Mouse (Mus musculus): ENCODE measurements around the gene Hoxa2.

Hoxa2 gene

DNA sequence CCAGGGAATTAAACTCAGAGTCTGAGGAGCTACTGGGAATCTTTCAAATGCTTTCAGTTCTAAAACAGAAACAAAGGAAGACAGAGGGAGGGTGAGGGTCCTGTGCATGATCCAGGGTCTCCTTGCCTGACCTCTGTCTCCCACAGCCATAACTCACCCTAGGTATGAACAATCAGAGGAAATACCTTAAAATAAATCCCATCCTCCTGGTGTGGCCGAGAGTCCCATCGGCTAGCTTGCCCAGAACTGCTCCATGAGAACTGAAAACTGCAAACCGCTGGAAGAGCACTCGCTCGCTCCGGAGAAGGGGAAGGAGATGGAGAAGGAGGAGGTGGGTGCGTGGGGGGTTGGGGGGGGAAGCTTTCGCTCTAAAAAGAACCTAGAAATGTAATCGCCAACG, 15.1 kb upstream of the Hoxa2 start:
- no peak for DNase-seq (ENCODE audit: low spot score)

DNA sequence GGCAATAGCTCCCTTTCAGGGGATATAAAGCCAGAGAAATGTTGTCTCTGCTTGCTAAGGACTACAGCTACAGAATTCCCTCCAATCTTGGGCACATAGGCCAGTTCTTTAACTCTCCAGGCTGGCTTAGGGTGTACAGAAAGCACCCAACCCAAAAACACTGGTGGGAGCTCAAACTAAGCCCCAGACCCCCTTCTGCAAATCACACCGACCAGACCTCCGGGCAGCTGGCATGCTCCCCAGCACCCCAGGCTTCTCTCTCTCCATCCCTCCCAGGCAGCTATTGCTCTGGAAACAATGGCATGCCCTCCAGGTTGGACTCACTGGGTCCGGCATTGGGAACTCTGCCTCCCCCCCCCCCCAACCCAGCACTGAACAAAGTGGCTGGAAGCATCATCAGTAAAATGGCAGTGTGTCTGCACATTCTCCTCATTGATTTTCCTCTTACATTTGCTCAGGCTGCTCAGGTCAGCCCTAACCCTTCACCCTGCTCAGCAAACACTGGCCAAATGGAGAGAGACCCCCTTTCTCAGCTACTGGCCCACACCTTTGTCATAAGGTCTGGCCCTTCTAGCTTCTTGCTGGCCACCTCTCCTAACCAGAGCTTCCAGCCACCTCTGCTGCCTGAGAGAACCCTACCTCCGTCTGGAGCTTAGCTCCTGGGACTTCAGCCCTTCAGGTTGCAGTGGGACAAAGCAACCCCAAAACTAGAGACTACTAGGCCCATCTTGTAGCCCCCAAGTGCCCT, 14.5 kb upstream of the Hoxa2 start:
- DNase-seq (ENCODE audit: low spot score), result no peak

DNA sequence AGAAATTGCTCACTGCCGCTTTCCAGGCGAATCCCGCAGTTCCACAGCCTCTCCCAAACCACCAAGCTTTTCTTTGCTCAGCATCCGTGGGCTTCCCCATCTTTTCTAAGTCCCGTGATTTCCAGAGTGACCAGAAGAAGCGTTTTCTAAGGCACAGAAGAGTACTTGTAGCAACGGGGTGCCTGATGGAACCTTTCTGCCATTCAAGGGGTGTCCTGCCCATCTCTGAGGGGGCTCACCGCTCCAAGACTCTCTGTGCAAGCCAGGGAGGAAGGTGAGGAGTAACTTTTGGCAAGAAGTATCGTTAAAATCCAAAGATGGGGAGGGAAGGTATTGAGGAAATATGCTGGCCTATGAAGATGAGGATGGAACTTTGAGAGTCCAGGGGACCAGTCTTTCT, 13.2 kb upstream of the Hoxa2 start:
- no peak for DNase-seq (ENCODE audit: low spot score)

DNA sequence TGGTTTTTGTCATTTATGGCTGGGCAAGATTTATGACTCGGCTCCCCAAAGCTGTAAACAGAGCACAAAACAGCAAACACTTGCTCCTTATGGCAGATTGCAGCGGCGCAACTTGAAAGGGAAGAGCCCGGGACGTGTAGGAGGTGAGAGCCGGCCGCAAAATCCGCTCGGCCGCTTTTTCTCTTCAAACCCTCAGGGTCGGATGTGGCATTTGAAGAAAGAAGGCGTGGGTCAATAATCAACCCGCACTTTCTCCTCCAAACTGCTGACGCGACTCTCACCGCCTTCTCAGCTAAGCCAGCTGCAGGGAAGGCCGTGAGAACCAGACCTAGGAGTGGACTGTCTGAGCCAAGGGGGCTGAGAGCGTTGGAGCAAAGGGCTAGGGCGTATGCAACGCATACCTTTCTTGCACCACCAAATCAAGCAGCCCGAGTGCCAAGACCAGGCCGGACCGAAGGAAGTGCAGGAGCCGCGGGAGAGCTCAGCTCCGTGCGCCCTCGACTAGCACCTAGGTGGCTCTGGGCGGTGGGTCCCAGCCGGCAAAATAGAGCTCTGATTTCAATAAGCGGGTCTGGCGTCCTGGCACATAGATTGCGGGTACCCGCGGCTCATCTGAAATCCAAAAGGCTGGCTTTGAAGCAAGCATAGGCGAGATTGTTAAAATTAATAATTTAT, 12.6 kb upstream of the Hoxa2 start, which contains the start of gene 5730596B20Rik:
TSS of gene 5730596B20Rik (plus strand) at position 438 of the 675 bp plus-strand sequence.
- DNase-seq (ENCODE audit: low spot score), result no peak

DNA sequence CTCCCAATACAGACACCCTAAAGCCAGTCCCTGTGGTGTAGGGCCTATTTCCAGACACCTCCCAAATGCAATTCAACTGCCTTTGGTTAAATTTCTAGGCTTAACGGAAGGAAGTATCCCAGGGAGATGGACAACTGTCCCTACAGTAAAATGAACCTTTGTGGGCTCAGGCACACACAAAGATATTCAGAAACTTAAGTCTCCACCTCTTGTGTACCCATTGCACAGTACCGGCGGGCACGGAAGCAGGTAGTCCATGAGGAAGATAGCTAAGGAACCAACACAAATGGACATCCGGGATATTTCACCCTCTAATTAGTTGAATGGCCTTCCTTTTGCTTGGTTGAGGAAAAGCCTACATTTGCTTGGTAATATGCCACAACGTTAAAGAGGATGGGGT, 11.8 kb upstream of the Hoxa2 start:
- no peak for DNase-seq (ENCODE audit: low spot score)

DNA sequence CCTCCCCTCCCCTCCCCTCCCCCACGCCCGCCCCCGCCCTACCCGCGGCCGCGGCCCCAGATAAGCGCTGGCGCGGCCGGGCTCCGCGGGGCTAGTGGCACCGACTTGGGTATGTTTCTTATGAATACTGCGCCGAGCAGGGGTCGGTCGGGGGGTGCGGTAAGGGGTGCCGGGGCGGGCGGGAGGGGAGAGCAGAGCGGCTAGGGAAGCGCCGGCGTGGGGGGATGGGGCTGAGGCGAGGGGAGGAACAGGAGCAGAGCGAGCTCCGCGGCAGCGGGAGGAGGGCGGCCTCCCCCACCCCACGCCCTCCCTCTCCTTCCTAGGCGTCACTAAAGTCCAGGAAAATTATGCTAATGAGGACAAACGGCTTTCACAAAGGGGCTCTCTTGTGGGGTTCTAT, 11.2 kb upstream of the Hoxa2 start:
- DNase-seq (ENCODE audit: low spot score), result no peak

DNA sequence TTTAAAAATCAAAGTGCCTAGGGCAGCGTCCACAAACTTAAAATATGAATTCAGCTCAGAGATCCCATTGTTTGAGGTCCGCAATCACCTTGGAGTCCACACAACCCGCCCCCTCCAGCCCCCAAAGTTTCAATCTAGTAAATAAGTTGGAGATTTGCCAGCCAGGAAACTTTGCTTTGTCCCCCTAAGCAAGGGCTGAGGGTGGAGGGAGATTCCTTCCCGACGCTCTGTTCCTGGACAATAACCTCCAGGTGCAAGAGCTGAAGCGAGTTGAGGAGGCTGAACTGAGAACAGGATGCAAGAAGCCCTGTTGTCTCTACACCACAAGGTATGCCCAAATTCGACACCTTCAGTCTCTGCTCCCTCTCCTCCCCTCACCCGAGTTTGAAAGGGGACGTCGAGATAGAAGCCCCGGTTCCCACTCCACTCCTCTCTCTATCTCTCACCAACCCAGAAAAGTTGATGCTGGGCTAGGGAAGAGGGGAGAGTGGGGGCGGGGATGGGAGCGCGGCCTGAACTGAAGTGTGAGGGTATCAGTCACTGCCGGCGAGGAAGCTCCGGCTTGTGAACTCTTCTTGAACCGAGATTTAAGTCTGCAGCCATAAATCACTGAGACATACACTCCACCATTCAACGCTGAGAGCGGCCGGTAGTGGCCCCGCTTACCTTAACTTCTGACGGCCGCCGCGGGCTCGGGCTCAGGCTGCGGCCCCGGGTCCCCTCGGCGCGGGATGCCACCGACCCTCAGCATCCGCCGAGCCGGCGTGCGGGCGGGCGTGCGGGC, 10.5 kb upstream of the Hoxa2 start:
- no peak for DNase-seq (ENCODE audit: low spot score)

DNA sequence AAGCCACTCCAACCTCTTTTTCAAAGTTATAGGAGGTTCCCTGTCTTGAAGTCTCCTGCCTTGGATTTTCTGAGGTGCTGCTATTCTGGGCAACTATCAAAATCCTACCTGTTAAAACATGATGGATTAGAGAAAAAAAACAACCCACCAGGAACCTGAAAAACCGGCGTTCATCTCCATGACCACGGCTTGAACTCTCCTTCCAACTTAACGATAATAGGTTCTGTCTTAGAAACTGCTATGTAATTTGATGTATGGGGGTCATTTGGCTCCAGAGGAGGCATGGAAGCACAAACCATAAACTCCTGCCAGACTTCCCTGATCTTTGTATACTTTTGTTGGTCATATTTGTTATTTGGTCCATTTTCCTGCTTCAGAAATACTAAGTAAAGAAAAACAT, 9.0 kb upstream of the Hoxa2 start:
- no peak for DNase-seq (ENCODE audit: low spot score)

DNA sequence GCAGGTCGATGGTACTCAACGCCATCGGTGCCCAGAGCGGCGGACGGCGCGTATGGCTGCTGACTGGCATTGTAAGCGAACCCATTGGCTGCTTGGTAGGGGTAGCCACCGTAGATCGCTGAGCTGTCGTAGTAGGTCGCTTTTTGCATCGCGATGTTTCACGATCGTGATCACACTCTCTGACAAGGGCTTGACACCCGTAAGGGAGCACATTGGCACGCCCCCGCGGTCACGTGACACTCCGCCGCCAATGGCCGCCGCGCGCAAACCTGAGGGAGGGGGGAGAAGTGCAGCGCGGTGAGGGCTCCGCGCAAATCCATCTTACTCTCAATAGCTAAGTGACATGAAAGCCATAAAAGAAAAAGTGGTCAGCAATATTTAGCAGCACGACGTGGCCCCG, 7.9 kb upstream of the Hoxa2 start:
- DNase-seq (ENCODE audit: low spot score), result no peak

DNA sequence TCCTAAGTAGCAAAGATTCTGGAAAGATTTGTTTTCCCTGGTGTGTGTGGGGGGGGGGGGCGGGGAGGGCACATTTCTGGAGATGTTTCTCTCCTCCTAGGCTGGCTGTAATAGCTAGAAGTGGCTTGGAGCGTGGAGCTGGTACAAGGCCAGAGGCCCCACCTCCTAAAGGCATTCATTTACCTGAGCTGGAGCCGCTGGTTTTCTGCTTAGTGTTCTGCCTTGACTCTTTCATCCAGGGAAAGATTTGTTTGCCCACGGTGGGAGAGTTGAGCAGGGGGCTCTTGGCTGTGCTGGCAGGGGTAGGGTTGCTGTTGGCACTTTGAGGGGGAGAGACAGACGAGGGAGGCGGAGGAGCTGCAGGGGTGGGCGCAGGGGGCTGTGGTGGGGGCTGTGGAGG, 7.3 kb upstream of the Hoxa2 start:
- DNase-seq (ENCODE audit: low spot score), result no peak

DNA sequence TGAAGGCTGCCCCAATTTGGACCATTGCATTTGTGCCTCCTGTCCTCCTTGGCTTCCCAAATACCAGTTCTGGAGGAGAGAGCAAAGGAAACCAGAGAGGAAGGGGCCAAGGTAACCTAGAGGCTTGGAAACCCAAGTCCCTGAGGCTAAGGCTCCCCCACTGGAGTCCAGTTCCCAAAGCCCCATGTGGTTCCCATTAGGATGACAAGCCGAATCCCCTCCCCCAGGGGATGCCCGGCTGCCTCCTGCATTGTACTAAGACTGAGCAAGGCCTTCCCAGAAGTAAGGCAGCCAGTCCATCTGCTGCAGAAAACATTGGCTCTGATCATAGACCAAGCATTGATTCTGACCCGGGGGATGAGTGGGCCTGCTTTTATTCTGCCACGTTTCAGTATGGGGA, 6.7 kb upstream of the Hoxa2 start:
- no peak for DNase-seq (ENCODE audit: low spot score)

DNA sequence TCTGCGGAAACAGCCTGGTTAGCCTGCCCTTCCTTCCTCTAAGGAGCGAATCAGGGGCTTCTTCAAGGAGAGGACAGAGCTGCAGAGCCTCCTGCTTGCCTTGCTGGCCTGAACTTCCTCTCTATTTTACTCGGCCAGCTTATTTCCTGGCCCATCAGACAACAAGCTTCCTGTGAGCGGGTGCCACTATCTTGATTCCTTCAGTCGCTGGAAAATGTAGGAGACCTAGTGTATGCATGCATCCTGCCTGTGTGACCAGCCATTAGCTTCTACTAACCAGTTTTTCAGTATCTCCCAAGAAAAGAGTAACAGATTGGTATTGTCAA, 6.2 kb upstream of the Hoxa2 start:
- DNase-seq (ENCODE audit: low spot score), result no peak

DNA sequence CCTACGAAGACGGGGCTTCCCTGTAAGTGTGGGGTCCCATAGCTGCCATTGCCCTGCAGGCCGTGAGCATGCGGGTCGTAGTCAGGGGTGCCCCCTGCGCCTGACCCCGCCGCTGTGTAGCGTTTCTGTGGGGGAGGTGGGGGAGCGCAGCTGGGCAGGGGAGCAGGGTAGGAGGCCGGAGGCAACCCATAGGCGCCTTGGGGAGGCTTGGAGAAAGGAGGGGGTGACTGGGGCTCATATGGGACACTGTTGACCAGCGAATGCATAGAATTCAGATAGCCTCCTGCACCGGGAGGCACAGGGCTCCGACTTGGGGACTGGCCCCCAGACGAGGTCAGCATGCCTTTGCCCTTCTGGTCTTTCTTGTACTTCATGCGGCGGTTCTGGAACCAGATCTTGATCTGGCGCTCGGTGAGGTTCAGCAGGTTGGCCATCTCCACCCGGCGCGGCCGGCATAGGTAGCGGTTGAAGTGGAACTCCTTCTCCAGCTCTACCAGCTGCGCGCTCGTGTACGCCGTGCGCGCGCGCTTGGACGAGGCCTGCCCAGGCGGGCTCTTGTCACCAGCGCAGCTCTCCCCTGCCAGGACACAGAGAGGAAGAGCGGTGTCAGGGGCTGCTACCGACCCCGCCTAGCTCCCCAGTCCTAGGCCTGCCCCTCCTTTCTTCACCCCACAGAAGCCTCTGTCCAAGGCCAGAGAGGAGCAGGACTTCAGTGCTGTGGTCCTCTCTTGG, 5.7 kb upstream of the Hoxa2 start:
- no peak for DNase-seq (ENCODE audit: low spot score)

DNA sequence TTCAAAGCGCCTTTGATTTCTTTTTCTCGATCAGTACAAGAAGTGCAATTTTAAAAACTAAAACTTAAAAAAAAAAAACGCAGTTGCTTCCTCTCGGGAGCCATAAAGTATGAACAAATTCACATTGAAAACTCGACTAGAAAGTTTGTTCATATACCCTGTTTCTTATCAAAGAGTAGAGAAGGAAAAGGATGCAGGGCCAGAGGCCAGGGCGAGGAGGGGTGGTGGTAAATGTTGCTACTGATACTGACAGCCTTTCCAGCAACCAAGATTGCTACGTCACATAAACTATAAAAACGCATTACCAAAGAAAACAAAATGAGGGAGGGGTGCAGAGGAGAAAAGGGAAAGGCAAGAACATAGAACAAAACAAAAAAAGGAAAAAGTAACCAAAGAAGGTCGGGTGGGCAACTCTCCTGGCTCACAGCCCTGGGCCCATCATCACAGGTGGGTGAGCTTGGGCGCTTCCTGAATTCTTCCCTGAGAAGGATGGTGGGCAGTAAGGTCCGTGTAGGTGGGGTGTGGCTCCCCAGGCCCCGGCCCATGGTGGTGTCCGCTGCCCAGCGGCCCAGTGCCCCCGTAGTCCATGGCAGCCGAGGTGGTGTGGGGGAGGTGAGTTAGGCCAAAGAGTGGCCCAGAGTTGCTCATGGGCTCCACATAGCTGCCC, 5.0 kb upstream of the Hoxa2 start:
- no peak for DNase-seq (ENCODE audit: low spot score)

DNA sequence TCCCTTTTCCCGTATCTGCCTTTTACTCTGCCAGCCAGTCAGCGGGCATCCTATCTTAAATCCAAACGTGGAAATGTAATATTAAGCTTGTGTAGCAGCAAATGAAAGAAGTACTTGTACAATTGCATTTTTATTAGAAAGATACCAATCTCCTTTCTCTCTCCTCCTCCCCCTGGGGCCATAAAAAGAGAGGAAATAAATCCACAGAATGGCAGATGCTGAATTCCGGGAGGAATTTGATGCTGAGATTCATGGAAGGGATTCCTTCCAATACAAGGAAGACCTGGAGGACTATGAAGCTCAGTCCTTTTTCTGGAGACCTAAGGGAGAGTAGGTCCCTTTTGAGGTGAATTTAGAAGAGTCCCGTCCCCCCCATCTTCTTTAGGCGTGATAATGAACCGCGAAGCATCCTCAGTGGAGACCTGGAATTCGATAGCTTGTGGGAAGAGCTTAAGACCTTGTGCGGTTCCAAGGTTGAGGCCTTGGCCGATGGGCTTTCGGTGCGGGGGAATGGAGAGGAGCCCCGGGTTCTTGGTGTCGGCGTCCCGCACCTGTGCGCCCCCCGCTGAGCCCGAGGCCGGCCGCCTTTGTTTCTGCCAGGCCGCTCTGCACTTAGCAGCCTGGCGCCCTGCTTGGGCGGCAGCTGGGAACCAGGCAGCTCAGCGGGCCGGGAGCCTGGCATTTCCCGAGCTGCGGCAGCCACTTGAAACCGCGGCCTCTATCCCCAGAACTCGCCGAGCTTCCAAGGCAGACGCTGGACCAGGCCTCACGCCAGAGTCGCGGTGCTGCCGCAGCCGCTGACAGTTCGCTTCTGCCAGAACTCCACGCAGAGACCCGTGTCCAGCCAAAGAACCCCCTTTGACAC, 3.8 kb upstream of the Hoxa2 start:
- DNase-seq (ENCODE audit: low spot score), result no peak

DNA sequence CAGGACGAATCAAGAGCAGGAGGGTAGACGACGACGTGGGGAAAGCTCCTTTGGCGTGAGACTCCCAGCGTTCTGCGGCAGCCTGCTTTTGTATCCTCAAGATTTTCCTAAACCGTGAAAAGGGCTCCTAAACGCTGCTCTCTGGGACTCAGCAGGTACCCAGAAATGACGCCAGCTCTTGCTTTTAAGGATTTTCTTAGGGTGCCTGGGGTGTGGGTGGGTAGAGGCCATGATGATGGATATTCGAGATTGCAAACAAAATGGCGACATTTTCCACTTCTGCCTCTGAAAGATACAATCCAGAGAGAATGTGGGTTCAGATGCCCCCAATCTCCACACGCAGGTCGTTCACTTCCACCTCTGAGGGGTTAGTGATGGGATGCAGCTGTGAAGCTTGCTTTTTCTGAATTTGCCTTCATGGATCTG, 3.1 kb upstream of the Hoxa2 start:
- no peak for DNase-seq (ENCODE audit: low spot score)

DNA sequence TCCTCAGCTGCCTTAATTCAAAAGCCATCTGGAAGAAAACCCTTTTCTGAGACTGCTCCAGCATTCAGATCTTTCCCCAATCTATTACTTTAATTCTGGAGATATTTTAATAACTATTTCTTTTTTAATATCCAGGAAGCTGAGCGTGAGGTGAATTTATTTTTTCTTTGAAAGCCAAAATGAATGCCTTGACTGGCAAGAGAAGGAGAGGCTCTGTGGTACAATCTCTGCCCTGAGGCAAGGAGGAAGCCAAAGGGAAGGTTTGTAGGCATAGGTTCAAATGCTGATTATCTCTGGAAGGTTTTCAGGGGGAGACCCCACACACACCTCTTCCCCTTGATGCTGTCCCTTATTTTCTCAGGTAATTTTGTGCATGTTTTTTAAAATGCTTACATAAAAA, 2.5 kb upstream of the Hoxa2 start:
- no peak for DNase-seq (ENCODE audit: low spot score)

DNA sequence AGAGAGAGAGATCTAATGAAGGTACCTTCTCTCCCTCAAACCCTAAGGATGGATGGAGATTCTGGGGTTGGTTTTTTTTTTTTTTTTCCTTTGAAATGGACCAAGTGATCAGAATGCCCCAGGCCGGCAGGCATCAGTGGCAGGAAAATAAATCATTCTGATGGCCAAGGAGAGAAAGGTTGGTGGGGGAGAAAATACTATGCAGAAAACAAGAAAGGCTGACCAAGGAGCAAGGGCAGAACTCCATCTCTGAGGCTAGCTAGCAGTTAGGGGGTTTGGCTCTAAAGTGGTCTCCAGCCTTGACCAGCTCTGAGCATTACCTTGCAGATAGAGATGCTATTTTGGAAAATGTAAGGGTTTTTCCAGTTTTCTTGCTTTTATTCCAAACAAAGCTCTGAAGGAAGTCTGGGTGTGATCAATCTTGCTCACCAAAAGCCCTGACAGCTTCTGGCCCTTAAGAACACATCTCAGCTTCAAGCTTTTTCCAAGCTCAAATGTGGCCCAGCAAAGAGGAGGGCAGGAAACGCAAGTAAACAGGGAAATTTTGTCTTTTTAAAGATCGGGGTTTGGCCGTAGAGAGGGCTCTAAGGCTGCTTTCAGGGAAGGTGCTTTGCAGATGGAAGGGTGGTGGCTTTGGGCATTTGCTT, 1.9 kb upstream of the Hoxa2 start:
- no peak for DNase-seq (ENCODE audit: low spot score)

DNA sequence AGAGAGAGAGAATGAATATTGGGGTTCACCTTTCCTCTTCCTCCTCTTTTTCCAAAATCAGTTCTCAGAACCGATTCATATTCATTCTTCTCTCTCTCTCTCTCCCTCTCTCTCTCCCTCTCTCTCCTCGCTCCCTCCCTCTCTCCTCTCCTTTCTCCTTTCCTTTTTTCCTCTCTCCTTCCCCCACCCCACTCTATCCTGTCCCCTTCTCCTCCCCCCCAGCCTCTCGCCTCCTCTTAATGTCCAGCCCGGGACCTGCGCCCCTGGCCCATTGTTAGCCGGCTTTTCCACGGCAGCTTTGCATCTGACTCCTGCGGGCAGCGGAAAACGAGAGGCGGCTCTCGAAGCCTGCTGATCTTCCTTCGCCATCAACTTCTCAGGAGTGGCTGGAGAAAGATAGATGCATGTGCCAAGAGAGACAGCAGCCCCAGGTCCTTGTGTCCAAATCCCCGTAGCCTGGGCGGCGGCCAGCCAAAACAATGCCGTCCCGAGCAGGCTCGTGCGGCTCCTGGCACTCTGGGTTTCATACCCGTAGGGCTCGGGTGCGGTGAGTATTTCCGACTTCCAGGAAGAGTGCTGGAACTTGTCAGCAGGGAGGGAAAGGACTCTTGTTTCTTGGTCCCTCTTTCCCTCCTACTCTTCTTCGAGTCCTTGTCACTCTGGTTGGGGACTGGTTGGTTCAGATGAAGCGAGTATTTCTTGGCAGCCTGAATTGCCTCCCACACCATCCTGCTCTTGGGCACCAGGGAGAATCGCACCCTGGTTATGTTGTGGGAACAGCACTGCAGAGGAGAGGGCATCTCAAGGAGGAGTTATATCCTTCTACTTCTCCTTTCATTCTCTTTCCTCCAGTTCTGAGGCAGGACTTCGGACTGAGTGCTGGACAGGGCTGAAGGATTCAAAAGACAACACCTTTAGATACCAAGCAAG, 1.1 kb upstream of the Hoxa2 start:
- DNase-seq (ENCODE audit: low spot score), result no peak
